Mouse (Mus musculus) forebrain, postnatal 0 days (tissue): Measurements from ENCODE around the gene Arhgef11. TPM values are rescaled to one million over a fixed set of nuclear protein-coding genes. Genes with fewer than 3 reads are reported as not detected.

Experiments
- ATAC-seq: fragments of 200-750 bp; cut with Nextera tagmentation; 2 replicates; pipeline ENCODE4 v1.8.0; 2017; ENCODE audit warnings: mild to moderate bottlenecking, moderate library complexity
- DNase-seq: peaks from one replicate; pipeline ENCODE4 v3.0.0-alpha.2; 2015
- H3K27ac ChIP-seq: fragments of 300-500 bp; sonication (generic); 2 replicates; pipeline ENCODE4 v1.5.1; 2014; ENCODE audit warnings: low read depth, mild to moderate bottlenecking, antibody characterized with exemption, low read length, moderate library complexity, mixed read lengths
- H3K27me3 ChIP-seq: fragments of 300-500 bp; sonication (generic); 2 replicates; pipeline ENCODE4 v1.6.1; 2014; ENCODE audit warnings: mild to moderate bottlenecking, low read length, mixed read lengths; ENCODE audit not compliant: insufficient read depth
- H3K36me3 ChIP-seq: fragments of 300-500 bp; sonication (generic); 2 replicates; pipeline ENCODE4 v1.6.1; 2014; ENCODE audit warnings: mild to moderate bottlenecking, moderate library complexity; ENCODE audit not compliant: insufficient read depth
- H3K4me1 ChIP-seq: fragments of 300-500 bp; sonication (generic); 2 replicates; pipeline ENCODE4 v1.6.1; 2014; ENCODE audit warnings: antibody characterized with exemption; ENCODE audit not compliant: insufficient read depth
- H3K4me2 ChIP-seq: fragments of 300-500 bp; sonication (generic); 2 replicates; pipeline ENCODE4 v1.6.1; 2014; ENCODE audit warnings: low read depth, mild to moderate bottlenecking, moderate library complexity
- H3K4me3 ChIP-seq: fragments of 300-500 bp; sonication (generic); 2 replicates; pipeline ENCODE4 v1.5.1; 2014; ENCODE audit warnings: low read depth, low read length, mixed read lengths
- H3K9ac ChIP-seq: fragments of 300-500 bp; sonication (generic); 2 replicates; pipeline ENCODE4 v1.6.1; 2014; ENCODE audit warnings: mild to moderate bottlenecking
- H3K9me3 ChIP-seq: fragments of 300-500 bp; sonication (generic); 2 replicates; pipeline ENCODE4 v1.6.1; 2016; ENCODE audit warnings: low read length
- CTCF ChIP-seq: sonication (generic); IDR thresholded peaks from 2 replicates; pipeline ENCODE4 v1.5.1; 2016; ENCODE audit warnings: antibody characterized with exemption, control low read depth, low read depth
- WGBS: fragments of 180-500 bp; shearing (Covaris S2); extraction: QIAGEN DNeasy Blood & Tissue Kit; methylation state at CpG from one replicate; pipeline ENCODE4 v1.1.7; 2014; 5-methylcytosine and 5-hydroxymethylcytosine counted together
- microRNA-seq, 2 experiments: library from miRNA; unstranded; fragments of <30 nt; microRNA quantifications; one replicate each; pipeline ENCODE4; 2016
- polyA plus RNA-seq: library from polyadenylated mRNA; unstranded; fragments of >200 nt; fragmentation: Nextera tagmentation; extraction: Ambion mirVana; gene quantifications from 2 replicates; pipeline ENCODE4 v1.2.1, GENCODE M21; 2015
- total RNA-seq: library from RNA; depleted of rRNA; stranded (reverse); fragments of >200 nt; gene quantifications from 2 replicates; pipeline ENCODE4 v1.2.3, GENCODE M21; 2014; rRNA removed

The Arhgef11 gene
- total and polyA plus RNA-seq, 2 experiments from 2014 or later: 10.7 to 52.6 TPM

GRCm38 (mm10) chr3:87770280-87770679 is 152.9 kb downstream of the Arhgef11 start:
- Histone ChIP-seq H3K36me3 (no peaks in the 10 kb centered on the region), H3K27ac (no peak overlapping the region), H3K4me2 (no peak overlapping the region), H3K27me3 (peaks cover 13% of the 10 kb centered on the region), H3K9me3 (no peaks in the 10 kb centered on the region), H3K9ac (no peak overlapping the region), H3K4me1 (no peaks in the 10 kb centered on the region), H3K4me3 (no peak overlapping the region)
- peak; percentile 82 for DNase-seq
- peak; percentile 93 for TF ChIP-seq CTCF
- WGBS: 2% methylated on average over 4 of the region's 4 CpGs
- ATAC-seq: no peak; the same call in 1 of the 2 replicates

- TF ChIP-seq CTCF: no peak
- H3K27ac ChIP-seq: no peak overlapping the region
- no peak overlapping the region for H3K9ac ChIP-seq
Observed at GRCm38 (mm10) chr3:87771088-87771487, 153.7 kb downstream of the Arhgef11 start.

GRCm38 (mm10) chr3:87778283-87778682 is 160.9 kb downstream of the Arhgef11 start:
- Histone ChIP-seq H3K4me3 (no peak overlapping the region), H3K36me3 (no peaks in the 10 kb centered on the region), H3K9ac (no peak overlapping the region), H3K27ac (no peak overlapping the region), H3K27me3 (no peaks in the 10 kb centered on the region; the same call in 1 of the 2 replicates), H3K4me2 (peak overlapping the region; percentile 24; the same call in 1 of the 2 replicates), H3K9me3 (no peaks in the 10 kb centered on the region), H3K4me1 (no peaks in the 10 kb centered on the region)
- DNase-seq (no peak), ATAC-seq (0 out of 2 replicates have a peak, but pooled peaks have one; percentile 27)
- 60% methylated on average over 23 of the region's 23 CpGs for WGBS
- no peak for TF ChIP-seq CTCF

More at GRCm38 (mm10) chr3:87771088-87771487, 153.7 kb downstream of the Arhgef11 start:
- H3K4me3 ChIP-seq: no peak overlapping the region
- ATAC-seq (no peak), DNase-seq (no peak)
- no peaks in the 10 kb centered on the region for H3K9me3 ChIP-seq
- H3K4me2 ChIP-seq: no peak overlapping the region
- WGBS: 50% methylated on average over 6 of the region's 6 CpGs
- peaks cover 13% of the 10 kb centered on the region for H3K27me3 ChIP-seq
- no peaks in the 10 kb centered on the region for H3K36me3 ChIP-seq
- no peaks in the 10 kb centered on the region for H3K4me1 ChIP-seq

GRCm38 (mm10) chr3:87779086-87779485 is 161.7 kb downstream of the Arhgef11 start:
- no peaks in the 10 kb centered on the region for H3K9me3 ChIP-seq
- no peak overlapping the region for H3K27ac ChIP-seq
- 47% methylated on average over 2 of the region's 2 CpGs for WGBS
- DNase-seq (no peak), ATAC-seq (no peak)
- H3K4me3 ChIP-seq: no peak overlapping the region
- no peaks in the 10 kb centered on the region for H3K36me3 ChIP-seq
- H3K4me2 ChIP-seq: no peak overlapping the region
- no peak for TF ChIP-seq CTCF
- H3K27me3 ChIP-seq: no peaks in the 10 kb centered on the region; the same call in 1 of the 2 replicates
- H3K4me1 ChIP-seq: no peaks in the 10 kb centered on the region
- no peak overlapping the region for H3K9ac ChIP-seq

GRCm38 (mm10) chr3:87783282-87784023 is 166.1 kb downstream of the Arhgef11 start:
- no peak for TF ChIP-seq CTCF
- ATAC-seq: no peak
- H3K27me3 ChIP-seq: no peaks in the 10 kb centered on the region; the same call in 1 of the 2 replicates
- no peak overlapping the region for H3K27ac ChIP-seq
- H3K4me2 ChIP-seq: no peak overlapping the region
- no peak for DNase-seq
- no peak overlapping the region for H3K4me3 ChIP-seq
- no peaks in the 10 kb centered on the region for H3K9me3 ChIP-seq
- no peaks in the 10 kb centered on the region for H3K36me3 ChIP-seq
- 86% methylated on average over 25 of the region's 25 CpGs for WGBS
- no peaks in the 10 kb centered on the region for H3K4me1 ChIP-seq
- H3K9ac ChIP-seq: no peak overlapping the region

GRCm38 (mm10) chr3:87785156-87785555 is 167.8 kb downstream of the Arhgef11 start:
- ATAC-seq: no peak
- 84% methylated on average over 5 of the region's 5 CpGs for WGBS
- no peaks in the 10 kb centered on the region; the same call in 1 of the 2 replicates for H3K27me3 ChIP-seq
- no peak overlapping the region for H3K4me3 ChIP-seq
- H3K9ac ChIP-seq: no peak overlapping the region
- no peak for DNase-seq
- no peaks in the 10 kb centered on the region for H3K9me3 ChIP-seq
- no peak overlapping the region for H3K27ac ChIP-seq
- no peaks in the 10 kb centered on the region for H3K36me3 ChIP-seq
- no peak overlapping the region for H3K4me2 ChIP-seq
- TF ChIP-seq CTCF: no peak
- H3K4me1 ChIP-seq: no peaks in the 10 kb centered on the region

GRCm38 (mm10) chr3:87785626-87786214 is 168.4 kb downstream of the Arhgef11 start:
- no peaks in the 10 kb centered on the region for H3K4me1 ChIP-seq
- no peak overlapping the region for H3K9ac ChIP-seq
- 68% methylated on average over 6 of the region's 6 CpGs for WGBS
- peaks cover 5% of the 10 kb centered on the region; the same call in 1 of the 2 replicates for H3K27me3 ChIP-seq
- DNase-seq (no peak), ATAC-seq (no peak)
- no peaks in the 10 kb centered on the region for H3K9me3 ChIP-seq
- no peak overlapping the region for H3K4me2 ChIP-seq
- no peaks in the 10 kb centered on the region for H3K36me3 ChIP-seq
- no peak overlapping the region for H3K27ac ChIP-seq
- no peak overlapping the region for H3K4me3 ChIP-seq
- no peak for TF ChIP-seq CTCF

Small RNA genes within 50 kb of the gene (microRNA-seq; reads per million reads assigned to microRNA genes)
- gene Gm24109: 0 reads per million in 2 experiments

Other genes starting within 250 kb of the Arhgef11 start
- not detected in 2 replicates for gene Fcrl1, start 241.2 kb upstream of the Arhgef11 start, total RNA-seq
- gene Fcrl1, start 241.2 kb upstream of the Arhgef11 start, polyA plus RNA-seq: 0.10 TPM in 1 of 2 replicates, not detected in the other
- not detected in 2 replicates for gene Fcrl5, start 181.8 kb upstream of the Arhgef11 start, total RNA-seq
- gene Fcrl5, start 181.8 kb upstream of the Arhgef11 start, polyA plus RNA-seq: not detected in 2 replicates
- gene Etv3, start 92.2 kb upstream of the Arhgef11 start, total RNA-seq: 9.8 and 13.8 TPM in 2 replicates
- gene Etv3, start 92.2 kb upstream of the Arhgef11 start, polyA plus RNA-seq: 5.0 and 6.0 TPM in 2 replicates
- gene Lrrc71, start 131.1 kb downstream of the Arhgef11 start, total RNA-seq: 2.2 and 3.0 TPM in 2 replicates
- gene Lrrc71, start 131.1 kb downstream of the Arhgef11 start, polyA plus RNA-seq: 0.77 and 1.6 TPM in 2 replicates
- 1.5 and 2.2 TPM in 2 replicates for gene Ntrk1, start 177.6 kb downstream of the Arhgef11 start, total RNA-seq
- gene Ntrk1, start 177.6 kb downstream of the Arhgef11 start, polyA plus RNA-seq: 1.7 and 2.9 TPM in 2 replicates
- gene Insrr, start 179.4 kb downstream of the Arhgef11 start, total RNA-seq: 0.54 and 8.7 TPM in 2 replicates
- 0.23 TPM in 2 replicates for gene Insrr, start 179.4 kb downstream of the Arhgef11 start, polyA plus RNA-seq
- 10.4 and 12.3 TPM in 2 replicates for gene Pear1, start 206.7 kb downstream of the Arhgef11 start, total RNA-seq
- gene Pear1, start 206.7 kb downstream of the Arhgef11 start, polyA plus RNA-seq: 4.3 and 4.9 TPM in 2 replicates
- gene Sh2d2a, start 229.2 kb downstream of the Arhgef11 start, total RNA-seq: not detected in 2 replicates
- not detected in 2 replicates for gene Sh2d2a, start 229.2 kb downstream of the Arhgef11 start, polyA plus RNA-seq